Mouse (Mus musculus) spleen, adult 12 weeks (tissue): ENCODE data around the gene Sgpl1.
"Not testable (repeated sequence)": the region's sequence is repeated elsewhere in the genome, so short reads cannot be mapped to it uniquely, and the experiment has no call there.

Experiments
- DNase-seq: peaks from one replicate; pipeline ENCODE4 v3.0.0; 2022; ENCODE audit warnings: low spot score

Sgpl1 gene

DNA sequence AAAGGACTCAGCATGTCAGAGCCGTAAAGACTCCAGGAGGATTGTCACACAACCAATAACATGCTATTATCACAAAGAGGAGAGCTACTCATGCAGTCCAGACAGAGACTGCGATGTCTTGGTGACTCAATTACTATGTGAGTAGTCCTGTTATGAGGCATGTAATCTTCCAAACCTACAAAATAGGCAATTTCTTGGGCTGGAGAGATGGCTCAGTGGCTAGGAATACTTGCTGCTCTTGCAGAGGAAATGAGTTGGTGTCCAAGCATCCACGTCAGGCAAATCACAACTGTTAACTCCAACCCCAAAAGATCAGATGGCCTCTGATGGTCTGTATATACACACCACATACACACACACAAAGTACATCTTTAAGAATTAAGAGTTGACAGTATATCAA, 8.1 kb upstream of the Sgpl1 start:
- DNase-seq, result no peak

DNA sequence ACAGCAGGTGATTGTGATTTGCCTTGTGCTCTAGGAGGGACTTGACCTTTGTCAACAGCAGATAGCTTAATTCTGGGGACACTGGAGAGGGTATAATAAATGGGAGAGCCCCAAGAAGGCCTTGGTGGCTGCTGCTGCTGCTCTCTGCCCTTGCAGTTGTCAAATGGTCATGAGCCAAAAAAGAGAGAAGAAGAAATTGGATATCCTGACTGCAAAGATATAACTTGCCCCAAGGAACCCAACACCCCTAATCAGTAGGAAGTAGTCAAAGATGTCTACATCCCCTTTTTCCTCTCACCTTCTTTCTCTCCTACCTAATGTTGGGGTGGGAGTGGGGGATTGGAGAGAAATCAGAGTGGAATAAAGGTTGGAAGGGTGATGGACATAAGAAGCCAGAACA, 4.6 kb upstream of the Sgpl1 start:
- DNase-seq, result no peak

GRCm38 (mm10) chr10:61150616-61151015, 3.1 kb upstream of the Sgpl1 start:
- no peak for DNase-seq

DNA sequence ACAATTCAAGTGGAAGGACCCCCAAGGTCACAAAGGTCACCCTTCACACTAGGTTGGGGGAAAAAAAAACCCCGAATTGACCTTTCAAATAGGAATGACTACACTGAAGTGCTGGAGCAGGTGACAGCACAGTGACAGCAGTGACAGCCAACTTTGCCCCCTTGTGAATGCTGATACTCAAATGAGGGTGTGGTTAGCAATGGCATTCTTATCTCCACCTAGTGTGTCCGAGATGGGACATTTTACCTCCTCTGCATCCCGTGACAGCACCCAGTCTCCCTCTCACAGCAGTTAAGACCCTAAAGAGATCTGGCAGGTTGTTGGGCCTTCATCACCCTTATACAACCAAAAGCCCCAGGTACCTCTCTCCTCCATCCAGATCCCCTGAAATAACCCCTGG, 2.0 kb upstream of the Sgpl1 start:
- no peak for DNase-seq

GRCm38 (mm10) chr10:61146807-61147156, 721 bp downstream of the Sgpl1 start:
- DNase-seq, result no peak

GRCm38 (mm10) chr10:61146119-61146806, 1.2 kb downstream of the Sgpl1 start:
- peak; percentile 55 for DNase-seq

- no peak for DNase-seq
These were observed 1.8 kb downstream of the Sgpl1 start for GRCm38 (mm10) chr10:61145766-61146118.

GRCm38 (mm10) chr10:61143343-61143742, 4.2 kb downstream of the Sgpl1 start:
- DNase-seq, result no peak

DNA sequence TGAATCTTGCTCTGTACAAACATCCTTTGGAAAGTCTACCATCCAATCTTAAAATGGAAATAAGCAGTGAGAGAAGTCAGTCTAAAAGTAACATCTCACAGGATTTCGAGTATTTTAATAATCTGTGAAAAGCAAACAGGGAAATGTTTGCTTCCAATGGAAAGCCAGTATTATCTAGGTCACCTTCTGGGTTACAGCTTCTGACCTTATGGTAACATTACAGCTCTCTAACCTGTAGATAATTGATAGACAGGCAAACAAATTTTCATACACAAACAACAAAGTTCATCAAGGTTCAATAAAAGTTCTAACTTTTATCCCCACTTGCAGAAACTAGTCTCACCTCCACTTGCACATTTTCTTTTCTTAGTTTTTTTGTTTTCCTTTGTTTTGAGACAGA, 9.9 kb downstream of the Sgpl1 start:
- DNase-seq, result no peak

GRCm38 (mm10) chr10:61135226-61135839, 12.2 kb downstream of the Sgpl1 start:
- no peak for DNase-seq

GRCm38 (mm10) chr10:61134041-61134440, 13.5 kb downstream of the Sgpl1 start:
- DNase-seq, result no peak

DNA sequence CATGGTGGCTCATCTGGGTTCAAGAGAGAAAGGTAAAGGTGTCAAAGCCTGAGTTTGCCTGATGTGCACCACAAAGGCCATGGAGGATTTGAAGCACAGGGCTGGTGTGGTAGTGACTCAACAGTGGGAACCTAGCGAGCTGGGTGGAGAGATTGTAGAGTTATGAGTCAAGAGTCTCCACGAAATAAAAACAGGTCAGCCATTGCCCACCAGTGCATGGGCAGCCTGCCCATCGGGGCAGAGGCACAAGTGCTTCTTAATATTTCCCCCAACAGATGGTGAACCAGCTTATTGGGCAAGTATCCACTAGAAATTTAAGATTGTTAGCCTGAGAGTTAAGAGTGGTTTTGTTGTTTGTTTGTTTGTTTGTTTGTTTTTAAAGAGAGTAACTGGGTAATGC, 16.5 kb downstream of the Sgpl1 start:
- DNase-seq, result no peak

DNA sequence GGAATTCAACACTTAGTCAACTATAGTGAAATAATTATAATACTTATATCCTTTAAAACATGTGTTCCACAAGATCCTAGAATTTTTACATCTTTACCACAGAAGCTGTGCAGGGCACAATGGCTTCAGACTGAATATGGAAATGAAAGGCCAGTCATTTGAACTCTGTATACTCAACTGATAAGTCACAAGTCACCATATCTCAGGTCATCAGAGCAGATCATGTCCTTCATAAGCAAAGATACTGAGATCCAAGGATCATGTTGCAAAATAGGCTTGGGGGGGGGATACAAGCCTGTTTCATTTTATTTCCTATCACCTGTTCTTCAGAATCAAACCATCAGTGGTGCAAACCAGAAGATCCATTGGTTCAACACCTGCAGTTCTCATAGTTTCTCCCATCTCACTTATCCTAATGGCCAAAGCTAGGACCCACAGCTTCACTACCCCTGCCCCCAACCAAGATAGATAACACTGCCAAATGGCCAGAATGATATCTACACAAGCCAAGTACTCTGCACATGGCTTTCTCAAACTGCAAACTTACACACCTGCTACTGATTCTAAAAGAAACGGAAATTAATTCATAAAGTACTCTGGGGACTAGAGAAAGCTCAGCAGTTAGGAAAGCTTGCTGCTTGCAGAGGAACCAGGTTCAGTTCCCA, 18.7 kb downstream of the Sgpl1 start:
- DNase-seq, result no peak

GRCm38 (mm10) chr10:61124462-61124861, 23.0 kb downstream of the Sgpl1 start:
- DNase-seq, result no peak

DNA sequence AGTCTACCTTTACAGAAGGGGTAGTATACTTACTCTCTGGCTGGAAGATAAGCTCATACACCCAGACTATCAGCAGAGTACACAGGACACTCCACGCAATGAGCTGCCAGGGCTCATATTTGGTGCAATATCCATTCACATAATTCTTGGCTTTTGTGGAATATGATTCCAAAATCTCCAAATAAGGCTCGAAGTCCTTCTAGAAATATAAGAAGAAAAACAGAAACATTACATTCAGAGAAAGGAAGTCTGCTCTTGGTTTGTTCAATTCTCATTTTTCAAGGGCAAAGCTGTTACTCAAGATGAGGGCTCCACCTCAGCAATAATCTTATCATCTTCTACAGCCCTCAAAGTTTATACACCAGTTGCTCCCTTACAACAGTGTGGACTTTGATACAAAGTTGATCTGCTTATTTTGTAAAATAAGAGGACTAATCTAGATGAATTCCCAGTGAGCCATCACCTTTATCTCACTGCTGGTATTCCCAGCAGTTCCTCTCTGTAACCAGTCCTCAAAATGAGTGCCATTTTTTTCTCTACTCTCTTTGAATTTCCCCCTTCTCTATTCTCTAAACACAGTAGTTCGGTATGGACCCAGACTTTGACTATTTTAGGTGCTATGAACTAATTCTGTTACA, 24.1 kb downstream of the Sgpl1 start:
- DNase-seq, result no peak

DNA sequence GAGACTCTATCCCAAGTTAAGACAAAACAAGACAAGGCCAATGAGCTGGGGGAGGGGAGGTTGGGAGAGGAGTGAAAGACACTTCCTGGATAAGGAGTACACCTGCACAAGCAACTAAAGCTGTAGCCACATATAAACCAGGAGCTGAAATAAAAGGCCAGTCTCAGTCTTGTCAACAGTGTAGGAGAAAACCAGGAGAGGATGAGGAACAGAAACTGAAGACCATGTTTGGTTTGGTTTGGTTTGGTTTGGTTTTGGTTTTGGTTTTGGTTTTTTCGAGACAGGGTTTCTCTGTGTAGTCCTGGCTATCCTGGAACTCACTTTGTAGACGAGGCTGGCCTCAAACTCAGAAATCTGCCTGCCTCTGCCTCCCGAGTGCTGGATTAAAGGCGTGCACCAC, 25.8 kb downstream of the Sgpl1 start:
- not testable (repeated sequence) for DNase-seq

DNA sequence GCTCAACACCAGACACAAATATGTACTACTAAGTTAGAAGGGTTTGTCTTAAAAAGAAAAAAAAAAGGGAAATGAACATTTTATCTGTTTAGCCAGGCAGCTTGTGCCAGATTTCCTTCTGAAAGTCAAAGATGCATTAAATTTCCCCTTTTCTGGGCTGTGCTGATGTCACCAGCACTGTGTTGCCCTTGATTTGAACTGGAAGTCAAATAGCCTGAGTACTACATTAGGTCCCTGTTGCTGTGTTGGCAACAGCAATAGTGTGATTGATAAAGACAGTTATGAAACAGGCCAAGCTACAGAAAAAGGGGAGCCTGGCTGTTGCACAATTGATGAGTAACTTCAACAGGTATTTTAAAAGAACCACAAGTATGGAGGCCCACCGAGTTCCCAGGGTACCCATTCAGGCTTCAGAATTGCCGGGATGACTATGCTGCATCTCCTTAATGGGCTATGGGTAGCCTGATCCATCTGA, 33.2 kb downstream of the Sgpl1 start:
- DNase-seq, result no peak

GRCm38 (mm10) chr10:61103564-61104114, 43.9 kb downstream of the Sgpl1 start:
- no peak for DNase-seq

GRCm38 (mm10) chr10:61091866-61092265, 55.6 kb downstream of the Sgpl1 start:
- no peak for DNase-seq

DNA sequence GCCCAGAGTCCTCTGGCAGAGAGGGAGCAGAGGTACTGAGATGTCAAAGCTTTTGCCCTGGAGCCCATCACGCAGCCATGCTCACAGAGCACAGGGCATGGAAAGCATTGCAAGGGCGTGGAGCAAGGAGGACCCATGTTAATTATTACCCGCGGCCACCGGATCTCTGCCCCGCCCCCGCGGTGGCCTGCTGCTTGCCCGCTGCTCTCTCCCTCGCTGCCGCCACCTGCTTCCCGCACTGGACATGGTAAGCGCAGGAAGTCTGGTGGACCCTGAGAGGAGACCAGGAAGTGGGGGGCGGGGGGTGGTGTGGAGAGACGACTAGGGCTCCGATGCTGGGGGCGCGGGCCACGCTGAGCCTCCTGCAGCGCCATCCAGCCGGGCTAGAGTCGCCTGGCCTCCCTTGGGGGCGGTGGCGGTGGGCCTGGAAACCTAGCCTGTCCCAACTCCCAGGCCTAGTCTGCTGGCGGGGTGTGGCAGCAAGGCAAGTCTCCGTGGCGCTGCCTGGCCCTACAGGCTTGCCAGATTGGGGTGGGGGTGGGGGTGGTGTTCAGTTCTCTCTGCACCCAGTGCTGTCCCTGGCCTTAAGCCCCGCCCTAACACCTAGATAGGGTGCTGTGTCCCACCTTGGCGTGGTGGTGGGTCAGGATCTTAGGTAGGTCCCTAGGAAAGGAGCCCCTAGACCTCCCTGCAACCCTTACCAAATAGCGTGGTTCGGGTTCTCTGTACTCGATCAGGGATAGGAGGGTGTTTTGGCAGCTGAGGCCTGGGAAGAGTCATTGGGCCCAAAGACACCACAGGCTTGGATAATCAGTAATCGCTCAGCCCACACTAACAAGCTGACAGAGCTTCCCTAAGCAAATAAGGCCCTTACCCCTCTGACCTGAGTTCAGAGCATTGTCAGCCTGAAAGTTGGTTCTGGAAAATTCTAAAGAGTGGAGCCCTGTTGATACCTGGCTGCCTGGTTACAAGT, 58.0 kb downstream of the Sgpl1 start, which contains the start of gene Pcbd1:
Pcbd1 (plus strand) TSS at position 162 of the 973 bp plus-strand sequence.
- no peak for DNase-seq

DNA sequence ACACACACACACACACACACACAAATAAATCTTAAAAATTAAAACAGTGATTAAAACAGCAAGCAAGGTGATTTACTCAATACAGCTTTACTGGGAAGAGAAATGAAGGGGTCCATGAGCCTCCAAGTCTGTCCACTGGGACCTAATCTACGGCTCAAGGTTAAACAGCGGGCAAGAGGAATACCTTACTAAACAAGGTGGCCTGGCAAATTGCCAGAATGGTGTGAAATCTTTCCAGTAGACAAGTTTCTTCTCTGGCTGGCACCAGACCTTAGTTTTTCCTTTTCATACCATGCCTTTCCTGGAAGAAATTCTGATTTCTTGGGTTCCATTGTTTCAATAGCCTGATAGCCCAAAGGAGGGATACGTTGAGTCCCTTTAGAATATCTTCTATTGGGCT, 59.0 kb downstream of the Sgpl1 start:
- DNase-seq, result no peak
